Mouse (Mus musculus) spleen, adult 12 weeks (tissue): Measurements from ENCODE around the gene Fgfbp1.

Experiments
- DNase-seq: peaks from one replicate; pipeline ENCODE4 v3.0.0; 2022; ENCODE audit warnings: low spot score

Fgfbp1 gene

DNA sequence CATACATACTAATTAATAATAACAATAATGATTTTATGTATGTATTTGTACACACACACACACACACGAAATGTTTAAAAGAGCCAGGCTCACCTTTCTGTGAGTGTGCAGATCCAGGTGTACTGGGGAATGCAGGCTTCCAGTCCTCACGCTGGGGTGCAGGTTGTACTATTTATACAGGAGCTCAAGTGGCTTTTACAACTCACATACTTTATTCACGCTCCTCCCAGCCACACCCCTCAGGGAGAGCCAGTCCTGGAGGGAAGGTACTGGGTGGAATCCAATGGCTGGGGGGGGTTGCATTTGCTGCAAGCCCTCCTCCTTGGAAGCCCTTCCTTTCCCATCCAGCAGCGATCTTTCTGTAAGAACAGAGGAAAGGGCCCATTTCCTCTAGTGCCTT is at the start of gene Fgfbp1:
TSS of gene Fgfbp1 (minus strand) at position 160 of the 400 bp plus-strand sequence.
- DNase-seq, result no peak

DNA sequence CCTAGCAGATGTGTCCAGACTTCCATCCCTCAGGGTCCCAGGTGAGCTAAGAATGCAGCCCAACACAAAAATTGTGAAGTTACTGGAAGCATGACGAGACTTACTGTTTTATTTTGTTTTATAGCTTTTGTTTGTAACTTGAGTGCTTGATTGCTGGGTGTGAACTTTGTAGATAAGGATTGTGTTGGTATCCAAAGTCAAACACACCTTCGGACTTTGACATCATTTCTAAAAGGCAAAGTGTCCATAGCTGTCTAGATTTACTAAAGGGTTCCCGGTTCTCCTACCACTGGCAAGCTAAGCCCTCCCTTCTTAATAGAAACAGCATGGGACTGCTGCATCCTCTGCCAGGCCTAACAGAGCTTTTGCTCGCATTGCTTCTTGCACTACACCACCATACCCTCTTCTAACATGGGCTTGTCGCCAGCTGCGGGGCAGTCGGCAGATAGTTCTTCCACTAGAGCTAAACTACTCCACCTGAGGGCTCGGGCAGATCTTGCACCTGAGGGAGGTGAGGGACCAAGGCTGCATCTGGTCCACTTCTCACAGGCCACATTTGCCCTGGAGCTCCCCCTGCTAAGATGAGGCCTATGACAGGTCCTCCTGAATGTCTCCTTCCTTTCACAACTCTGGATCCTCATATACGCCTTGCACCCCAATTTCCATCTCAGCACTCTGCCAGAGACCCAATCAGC is 16.9 kb upstream of the Fgfbp1 start:
- no peak for DNase-seq

- DNase-seq, result no peak
These were observed 16.0 kb upstream of the Fgfbp1 start for GRCm38 (mm10) chr5:43997626-43998025.

DNA sequence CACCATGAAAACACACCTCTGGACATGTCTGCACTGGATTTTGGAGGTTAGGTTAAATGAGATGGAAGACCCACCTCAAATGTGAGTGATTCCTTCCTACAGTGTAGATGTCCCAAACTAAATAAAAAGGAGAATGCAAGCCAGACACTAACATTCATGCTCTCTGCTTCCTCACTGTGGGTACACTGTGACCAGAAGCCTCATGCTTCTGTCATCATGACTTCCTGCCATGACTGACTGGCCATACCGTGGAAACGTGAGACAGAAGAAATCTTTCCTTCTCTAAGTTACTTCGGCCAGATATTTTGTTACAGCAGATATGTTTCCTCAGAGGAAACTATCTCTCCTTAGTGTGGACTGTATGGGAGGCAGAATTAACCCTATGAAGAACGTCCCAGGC is 14.6 kb upstream of the Fgfbp1 start:
- DNase-seq, result no peak

DNA sequence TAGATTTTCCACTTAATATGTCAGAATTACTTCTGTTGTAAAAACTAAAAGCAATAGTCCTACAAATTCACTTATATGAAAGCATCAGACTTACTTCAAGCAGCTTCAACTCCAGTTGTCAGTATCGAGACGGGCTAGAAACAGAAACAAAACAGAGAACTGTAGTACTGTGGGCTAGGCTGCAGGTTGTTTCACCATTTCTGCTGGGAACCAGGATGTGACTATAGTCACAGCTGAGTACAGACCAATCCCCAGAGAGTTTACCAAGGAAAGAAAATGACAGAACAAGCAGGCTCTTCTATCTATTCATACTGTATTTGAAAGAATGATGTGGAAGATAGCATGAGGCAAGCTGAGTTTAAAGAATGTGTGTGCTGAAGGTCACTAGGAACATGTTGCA is 13.4 kb upstream of the Fgfbp1 start:
- no peak for DNase-seq

GRCm38 (mm10) chr5:43990316-43990715 is 8.7 kb upstream of the Fgfbp1 start:
- DNase-seq, result peak; percentile 35

- no peak for DNase-seq
These were observed 7.4 kb upstream of the Fgfbp1 start for GRCm38 (mm10) chr5:43989017-43989416.

GRCm38 (mm10) chr5:43986212-43986611 is 4.6 kb upstream of the Fgfbp1 start:
- no peak for DNase-seq

DNA sequence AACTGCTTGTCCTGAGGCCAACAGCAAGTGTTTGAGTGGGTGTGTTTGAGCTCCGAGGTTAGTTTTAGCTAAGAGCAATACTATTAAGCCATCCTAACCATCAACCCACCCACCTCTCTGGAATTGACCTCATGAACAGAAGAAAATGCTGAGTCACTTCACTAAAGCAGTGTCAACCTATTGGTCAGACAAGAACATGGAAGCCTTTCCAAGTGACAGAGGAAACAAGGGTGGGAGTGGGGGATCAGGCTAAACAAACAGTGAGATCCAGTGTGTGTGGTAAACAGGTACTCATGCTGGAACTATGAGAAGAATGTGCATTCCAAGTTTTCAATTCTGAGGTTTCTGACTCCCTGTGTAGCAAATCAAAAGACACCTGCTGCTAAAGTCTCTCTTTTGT is 1.3 kb upstream of the Fgfbp1 start:
- no peak for DNase-seq

DNA sequence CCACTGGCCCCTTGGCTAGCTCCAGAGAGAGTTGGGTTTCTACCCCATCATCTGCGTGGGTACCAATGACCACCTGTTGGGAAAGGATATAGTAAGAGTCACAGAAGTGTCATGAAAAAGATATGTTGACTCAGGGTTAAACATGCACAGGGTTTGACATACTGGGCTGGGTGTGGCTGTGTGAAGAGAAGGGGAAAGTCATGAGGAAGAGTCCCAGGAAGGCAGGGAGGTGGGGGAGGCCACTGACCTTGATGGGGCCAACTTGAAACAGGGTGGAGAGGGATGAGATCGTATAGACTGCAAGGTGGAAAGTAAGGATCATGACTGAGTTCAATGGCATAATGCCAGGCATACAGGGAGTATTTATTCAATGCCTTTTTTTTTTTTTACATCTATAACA is 1.2 kb downstream of the Fgfbp1 start:
- no peak for DNase-seq

DNA sequence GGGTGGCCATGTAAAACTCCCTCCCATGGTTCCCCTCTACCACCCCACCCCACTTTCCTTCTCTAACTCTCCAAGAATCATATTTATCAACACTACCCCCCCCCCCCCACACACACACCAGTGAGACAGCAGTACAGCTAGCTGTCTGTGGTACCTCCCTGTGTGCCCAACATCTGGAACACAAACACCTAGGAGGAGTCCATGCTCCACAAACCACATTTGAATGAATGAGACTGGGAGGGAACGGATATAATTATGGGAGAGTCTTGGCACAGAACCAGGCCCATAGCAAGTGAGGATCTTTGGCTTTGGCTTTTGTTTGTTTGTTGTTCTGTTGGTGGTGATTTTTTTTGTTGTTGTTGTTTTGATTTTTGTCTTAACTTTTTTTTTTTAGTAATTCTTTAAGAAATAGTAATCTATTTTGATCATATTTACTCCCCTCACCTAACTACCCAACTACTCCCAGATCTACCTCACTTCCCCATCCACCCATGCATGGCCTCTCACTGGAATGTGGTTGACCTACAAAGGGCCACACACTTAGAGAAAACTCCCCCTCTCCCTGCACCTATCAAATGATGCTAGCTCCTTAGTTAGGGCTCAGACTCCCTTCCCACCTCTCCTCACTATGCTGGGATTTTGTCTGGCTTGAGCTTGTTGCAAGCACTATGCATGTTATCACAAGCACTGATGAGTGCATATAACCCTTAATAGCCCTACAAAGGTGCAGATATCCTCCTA is 4.6 kb downstream of the Fgfbp1 start:
- no peak for DNase-seq

DNA sequence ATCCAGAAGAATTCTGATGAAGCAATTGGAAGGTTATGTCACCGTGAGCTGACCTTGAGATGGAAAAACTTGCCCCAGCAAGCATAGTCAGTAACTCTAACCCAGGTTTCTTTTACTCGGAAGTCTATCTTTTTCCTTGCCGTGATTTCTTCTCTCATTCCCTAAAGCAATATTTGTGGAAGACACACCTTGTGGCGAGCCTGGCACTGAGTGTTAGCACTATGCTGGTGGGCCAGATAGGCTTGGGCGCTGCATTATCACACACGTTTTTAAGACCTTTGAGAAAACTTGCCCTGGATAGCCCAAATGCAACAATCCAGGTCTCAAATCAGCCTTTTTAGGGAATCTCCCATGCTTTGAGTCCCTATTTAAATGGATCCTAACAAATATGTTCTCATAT is 7.4 kb downstream of the Fgfbp1 start:
- no peak for DNase-seq

DNA sequence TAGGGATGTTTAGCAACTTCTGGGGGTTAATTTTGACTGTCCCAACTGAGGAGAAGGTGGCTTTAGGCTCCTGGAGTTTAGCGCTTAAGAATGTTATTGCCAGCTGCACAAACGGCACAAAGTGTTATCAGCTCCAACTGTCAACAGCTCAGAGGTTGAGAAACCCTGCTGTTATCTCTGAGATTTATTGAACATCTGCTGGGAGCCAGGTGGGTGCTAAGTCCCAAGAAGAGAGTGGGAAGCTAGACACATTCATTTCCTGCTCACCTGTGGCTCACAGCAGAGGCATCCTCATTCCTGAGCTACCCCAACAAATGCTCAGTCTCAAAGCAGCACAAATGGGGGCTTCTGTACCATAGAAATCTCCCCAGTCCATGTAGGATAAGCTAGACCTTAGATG is 10.4 kb downstream of the Fgfbp1 start:
- DNase-seq, result no peak

GRCm38 (mm10) chr5:43970532-43970931 is 11.0 kb downstream of the Fgfbp1 start:
- no peak for DNase-seq

- no peak for DNase-seq
These were observed 12.9 kb downstream of the Fgfbp1 start for GRCm38 (mm10) chr5:43968634-43969033.

GRCm38 (mm10) chr5:43961056-43961455 is 20.5 kb downstream of the Fgfbp1 start:
- no peak for DNase-seq

DNA sequence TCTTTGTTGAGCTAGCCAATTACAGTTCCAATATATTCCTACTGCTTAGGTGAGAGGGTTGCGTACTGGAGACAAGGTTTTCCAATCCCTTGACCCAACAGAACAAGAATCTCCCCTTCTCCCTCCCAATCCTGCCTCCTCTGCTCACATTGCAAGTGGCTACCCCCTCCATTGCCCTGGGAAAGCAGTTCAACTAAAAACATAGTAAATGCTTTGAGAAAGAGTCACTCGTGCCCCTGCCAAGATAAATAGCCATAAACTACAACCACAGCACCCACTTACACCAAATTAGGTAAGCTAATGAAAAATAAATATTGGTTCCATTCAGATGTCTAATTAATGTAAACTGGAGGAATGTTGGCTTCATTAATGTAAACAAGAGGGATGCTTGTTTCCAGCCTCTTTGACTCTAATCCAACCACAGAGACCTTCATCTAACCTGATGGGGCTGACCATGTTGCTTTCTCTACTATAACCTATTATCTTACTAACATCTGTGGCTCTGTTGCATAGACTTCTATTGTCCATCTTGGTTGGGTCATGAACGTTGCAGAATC is 21.6 kb downstream of the Fgfbp1 start:
- DNase-seq, result no peak

DNA sequence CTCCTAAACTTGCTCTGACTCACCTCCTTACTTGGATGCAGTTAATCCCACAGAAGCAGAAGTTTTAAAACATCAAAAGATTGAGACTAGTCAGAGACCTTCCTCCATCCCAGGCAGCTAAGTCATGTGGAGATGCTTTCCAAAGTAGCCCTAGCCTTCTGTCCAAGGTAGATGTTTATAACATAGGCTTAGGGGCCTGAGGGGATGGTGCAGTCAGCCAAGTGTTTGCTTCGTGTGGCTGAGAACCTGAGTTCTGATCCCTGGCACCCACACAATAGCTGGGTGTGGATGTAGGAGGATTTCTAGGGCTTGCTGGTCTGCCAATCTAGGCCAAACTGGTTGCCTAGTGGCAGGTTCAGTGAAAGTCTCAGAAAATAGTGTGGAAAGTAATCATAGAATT is 28.3 kb downstream of the Fgfbp1 start:
- no peak for DNase-seq

- no peak for DNase-seq
These were observed 32.8 kb downstream of the Fgfbp1 start for GRCm38 (mm10) chr5:43948748-43949275.

DNA sequence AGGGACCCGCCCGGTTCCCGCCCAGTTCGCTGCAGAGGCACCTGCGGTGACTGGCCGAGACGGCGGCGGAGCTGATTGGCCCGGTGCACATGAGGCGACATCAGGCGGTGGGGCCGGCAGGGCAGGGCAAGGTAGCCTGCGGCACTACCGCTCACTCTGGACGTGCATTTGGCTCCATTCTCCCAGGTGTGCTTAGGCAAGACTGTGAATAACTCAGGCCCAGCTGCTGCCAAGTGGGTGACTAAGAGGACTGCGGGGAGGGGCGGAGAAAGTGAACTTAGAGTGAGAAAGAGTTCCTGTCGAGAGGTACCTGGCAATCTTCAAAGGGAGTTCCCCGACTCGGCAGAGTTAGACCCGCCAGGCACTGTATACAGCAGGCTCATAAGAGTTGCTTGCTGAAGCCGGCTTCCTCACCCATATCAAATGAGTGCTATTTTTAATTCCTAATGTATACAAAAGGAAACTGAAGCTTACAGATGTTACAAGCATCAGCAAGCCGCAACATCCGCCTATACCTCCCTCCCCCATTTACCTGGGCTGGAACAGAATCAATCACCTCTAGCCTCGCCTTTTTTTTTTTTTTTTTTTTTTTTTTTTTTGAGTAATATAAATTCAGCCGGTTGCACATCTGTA is 33.4 kb downstream of the Fgfbp1 start:
- DNase-seq, result peak; percentile 52

DNA sequence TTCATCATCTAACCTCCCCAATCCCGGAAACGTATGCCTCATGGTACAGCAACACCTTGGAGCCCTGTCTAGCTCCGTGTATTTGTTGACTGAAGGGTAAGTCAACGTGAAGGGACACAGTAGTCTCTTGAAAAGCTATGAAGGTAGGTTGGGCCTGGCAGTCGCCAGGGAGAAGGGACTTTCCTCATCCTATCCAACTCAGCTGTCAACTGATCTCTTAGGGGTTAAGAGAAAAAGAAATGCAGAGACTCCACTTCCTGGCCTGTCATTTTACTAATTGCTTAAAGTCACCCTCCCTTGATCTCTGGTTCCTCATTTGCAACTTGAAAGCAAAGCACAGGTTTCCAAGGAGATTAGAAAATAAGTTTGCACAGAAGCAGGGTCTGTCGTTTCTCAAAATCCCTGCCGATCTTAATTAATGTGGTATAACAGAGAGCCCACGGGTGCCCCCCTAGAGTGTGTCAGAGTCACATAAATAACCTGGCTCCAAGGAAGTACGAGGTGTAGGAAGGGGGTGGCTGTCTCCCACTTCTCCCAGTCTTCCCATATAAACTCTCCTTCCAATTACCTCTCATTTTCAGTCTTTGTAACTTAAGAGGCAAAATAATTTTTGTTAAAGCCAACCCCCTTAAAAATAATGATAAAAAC is 34.1 kb downstream of the Fgfbp1 start:
- no peak for DNase-seq

DNA sequence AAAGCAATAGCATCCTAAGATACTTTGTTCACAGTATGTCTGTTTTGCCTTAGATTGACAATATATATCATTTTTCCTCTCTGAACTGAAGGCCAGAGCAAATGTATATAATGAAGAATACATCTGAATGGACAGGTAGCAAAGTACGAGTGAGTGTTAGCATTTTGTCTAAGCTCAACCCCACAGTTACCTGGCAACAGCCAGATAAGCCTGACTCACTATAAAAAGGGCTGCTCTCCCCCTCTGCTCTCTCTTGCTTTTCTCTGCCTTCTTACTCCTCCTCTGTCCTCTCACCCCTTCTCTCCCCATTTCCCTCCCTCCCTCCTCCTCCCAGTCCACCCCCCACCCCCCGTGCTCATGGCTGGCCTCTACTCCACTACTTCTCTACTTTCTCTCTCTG is 48.3 kb downstream of the Fgfbp1 start:
- DNase-seq, result no peak
